16 mouse cellular contexts compared by ENCODE assay signal in the genomic region with DNA sequence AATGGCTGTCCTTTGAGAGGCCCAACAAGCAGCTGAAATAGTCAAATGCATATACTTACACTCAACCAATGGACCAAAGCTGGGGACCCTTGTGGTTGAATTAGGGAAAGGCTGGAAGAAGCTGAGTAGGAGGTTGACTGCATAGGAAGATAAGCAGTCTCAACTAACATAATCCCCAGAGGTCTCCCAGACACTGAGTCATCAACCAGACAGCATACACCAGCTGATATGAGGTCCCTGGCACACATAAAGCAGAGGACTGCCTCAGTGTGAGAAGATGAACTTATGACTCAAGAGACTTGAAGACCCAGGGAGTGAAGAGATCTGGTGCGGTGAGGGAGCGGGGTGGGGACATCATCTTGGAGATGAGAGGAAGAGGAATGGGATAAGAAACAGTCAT.
"Had no signal": no experiment of that assay in that cellular context is flagged by ENCODE, and none has a peak within 500 bp of the region (broad histone marks: within the 10 kb centered on the region; RNA-seq: fewer than 3 reads in every experiment).

No protein-coding gene starts in this region.

- H3K9me3 ChIP-seq: neural tube, embryonic 13.5 days; neural tube, embryonic 15.5 days; stomach, embryonic 15.5 days had no signal

- DNase-seq: retina, postnatal 1 day; right cerebral cortex, adult 18-20 months; right cerebral cortex, postnatal 14 days; right cerebral cortex, postnatal 25 days; right cerebral cortex, postnatal 4 days; spleen, adult 18-20 months; thymus, adult 18-20 months; thymus, adult 2 months; thymus, postnatal 14 days; thymus, postnatal 25 days; thymus, postnatal 36 days; thymus, postnatal 4 days had no signal

- H3K4me2 ChIP-seq: neural tube, embryonic 13.5 days; neural tube, embryonic 15.5 days; stomach, embryonic 15.5 days had no signal

- H3K27ac ChIP-seq: neural tube, embryonic 13.5 days; neural tube, embryonic 15.5 days; stomach, embryonic 15.5 days; stomach, postnatal 0 days had no signal

- H3K36me3 ChIP-seq: neural tube, embryonic 13.5 days; neural tube, embryonic 15.5 days; stomach, embryonic 15.5 days had no signal

- H3K4me1 ChIP-seq: neural tube, embryonic 13.5 days; neural tube, embryonic 15.5 days; stomach, embryonic 15.5 days had no signal

- H3K27me3 ChIP-seq: neural tube, embryonic 13.5 days; neural tube, embryonic 15.5 days; stomach, embryonic 15.5 days had no signal

- H3K9ac ChIP-seq: neural tube, embryonic 13.5 days; neural tube, embryonic 15.5 days; stomach, embryonic 15.5 days had no signal

- H3K4me3 ChIP-seq: neural tube, embryonic 13.5 days; neural tube, embryonic 15.5 days; stomach, embryonic 15.5 days had no signal
